Mouse (Mus musculus): ENCODE results near the gene Phf3. TPM values are rescaled to one million over a fixed set of nuclear protein-coding genes. Genes with fewer than 3 reads are reported as not detected.
"Not testable (repeated sequence)": the region's sequence is repeated elsewhere in the genome, so short reads cannot be mapped to it uniquely, and the experiment has no call there.

Phf3 gene
- total RNA-seq (2021) (10 to 100 TPM; 61.1 to 98.5 TPM), polyA plus RNA-seq (2012; rRNA removed) (44.9 and 58.2 TPM in 2 replicates)
- long read RNA-seq, partial matches to known transcripts, result 2 of 7 reads
- long read RNA-seq, other reads (novel, unspliced or antisense), result 4 of 7 reads

- DNase-seq, result peak; percentile 96
Observed at GRCm38 (mm10) chr1:30873541-30874260, at the start of gene Phf3. Gene Phf3, minus strand, starts transcription at chr1:30873921.

DNA sequence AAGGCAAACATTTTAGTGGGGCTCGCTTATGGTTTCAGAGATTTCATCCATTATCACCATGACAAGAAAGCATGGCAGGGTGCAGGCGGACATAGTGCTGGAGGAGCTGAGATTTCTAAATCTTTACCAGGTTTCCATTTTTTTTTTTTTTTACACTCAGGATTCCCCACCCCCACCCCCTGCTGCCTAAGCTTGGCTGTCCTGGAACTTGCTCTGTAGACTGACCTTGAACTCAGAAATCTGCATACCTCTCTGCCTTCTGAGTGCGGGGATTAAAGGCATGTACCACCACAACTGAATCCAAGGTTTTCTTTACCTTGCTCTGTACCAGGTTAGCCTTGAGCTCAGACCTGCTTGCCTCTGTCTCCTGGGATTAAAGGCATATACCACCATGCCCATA lies 48.5 kb upstream of the Phf3 start:
- DNase-seq, result no peak

DNA sequence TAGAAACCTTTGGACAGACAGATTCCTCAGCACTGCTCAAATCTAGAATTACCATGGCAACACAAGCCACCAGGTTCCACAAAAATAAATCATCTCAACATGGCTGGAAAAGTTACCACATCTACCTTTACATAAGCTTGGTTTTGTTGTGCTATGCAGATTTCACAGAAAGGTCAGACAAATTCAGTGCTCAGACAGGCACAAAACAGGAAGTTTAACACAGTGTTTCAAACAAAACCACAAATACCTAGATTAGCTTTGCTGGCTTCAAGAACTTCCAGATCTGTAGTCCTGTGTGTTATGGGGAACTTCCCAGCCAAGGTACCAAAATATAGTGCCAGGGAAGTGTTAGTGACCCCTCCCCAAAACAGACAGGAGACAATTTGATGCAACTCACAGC lies 47.5 kb upstream of the Phf3 start:
- DNase-seq, result no peak

DNA sequence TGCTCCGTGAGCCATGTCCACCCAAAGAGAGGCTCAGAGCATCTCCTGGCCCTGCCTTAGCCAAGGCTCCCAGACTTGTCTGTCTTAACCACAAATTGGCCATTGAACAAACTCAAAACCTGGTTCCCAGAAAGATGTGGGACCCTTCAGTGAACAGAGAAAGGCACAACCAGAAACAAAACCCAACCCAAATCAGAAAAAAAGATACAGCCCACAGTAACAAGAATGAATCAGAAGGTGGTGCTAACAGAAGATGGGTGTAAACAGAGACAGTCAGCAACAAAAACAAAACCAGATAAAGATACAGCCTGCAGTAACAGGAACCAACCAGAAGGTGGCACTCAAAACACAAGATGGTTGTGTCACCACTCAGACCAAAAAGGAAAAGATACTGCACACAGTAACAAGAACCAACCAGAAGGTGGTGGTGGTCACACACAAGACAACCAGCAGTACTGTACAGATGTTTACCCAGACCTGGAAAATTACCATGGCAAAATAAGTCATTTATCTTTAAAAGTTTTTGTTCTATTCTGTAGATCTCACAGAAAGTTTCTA lies 47.0 kb upstream of the Phf3 start:
- peak; percentile 11 for DNase-seq

DNA sequence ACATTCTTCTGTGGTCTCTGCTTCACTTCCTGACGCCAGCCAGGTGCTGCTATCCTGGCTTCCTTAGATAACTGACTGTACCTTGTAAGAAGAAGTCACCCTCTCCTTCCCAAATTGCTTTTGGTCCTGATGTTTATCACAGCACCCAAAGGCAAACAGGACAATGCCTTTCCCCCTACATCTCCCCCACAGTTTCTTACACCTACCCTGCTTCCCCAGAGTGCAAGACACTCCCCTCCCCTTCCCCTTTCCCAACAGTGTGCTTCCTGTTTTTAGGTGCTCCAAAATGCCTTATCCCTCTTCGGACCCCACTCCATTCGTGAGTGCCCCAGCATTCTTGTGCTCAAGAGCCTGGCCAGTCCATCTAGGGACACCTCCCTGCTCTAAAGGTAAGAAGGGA lies 36.5 kb upstream of the Phf3 start:
- no peak for DNase-seq

GRCm38 (mm10) chr1:30908797-30909196 lies 35.1 kb upstream of the Phf3 start:
- no peak for DNase-seq

- DNase-seq, result no peak
Observed at GRCm38 (mm10) chr1:30903480-30904218, 29.9 kb upstream of the Phf3 start.

DNA sequence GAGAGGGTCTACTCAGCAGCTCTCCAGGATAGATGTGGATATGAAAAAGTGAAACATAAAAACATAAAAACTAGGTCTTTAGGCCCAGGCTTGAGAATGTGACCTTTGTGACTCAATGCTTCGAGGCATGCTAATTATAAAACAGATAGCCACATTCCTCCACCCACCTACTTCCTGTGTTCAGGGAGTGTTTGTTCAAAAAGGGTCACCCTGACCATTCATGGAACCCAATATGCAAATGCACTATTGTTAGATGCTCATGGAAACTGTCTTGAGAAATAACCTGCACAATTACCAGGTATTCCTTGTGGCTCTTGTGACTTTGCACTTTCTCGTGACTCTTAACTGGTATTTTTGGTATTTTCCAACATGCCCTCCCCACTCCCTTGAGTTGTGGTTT lies 25.0 kb upstream of the Phf3 start:
- DNase-seq, result no peak

DNA sequence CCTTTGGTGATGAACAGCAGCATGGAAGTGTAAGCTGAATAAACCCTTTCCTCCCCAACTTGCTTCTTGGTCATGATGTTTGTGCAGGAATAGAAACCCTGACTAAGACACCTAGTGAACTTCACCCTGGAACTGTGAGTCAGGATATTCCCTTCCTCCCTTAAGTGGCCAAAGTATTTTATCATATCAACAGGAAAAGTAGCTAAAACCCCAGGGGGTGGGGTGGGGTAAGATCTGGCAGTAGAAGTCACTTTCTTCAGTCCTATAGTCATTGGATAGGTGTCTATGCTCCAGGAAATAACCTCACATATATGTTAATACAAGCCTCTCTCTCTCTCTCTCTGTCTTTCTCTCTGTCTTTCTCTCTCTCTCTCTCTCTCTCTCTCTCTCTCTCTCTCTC lies 21.6 kb upstream of the Phf3 start:
- not testable (repeated sequence) for DNase-seq

- DNase-seq, result not testable (repeated sequence)
Observed at GRCm38 (mm10) chr1:30883806-30884205, 10.1 kb upstream of the Phf3 start.

DNA sequence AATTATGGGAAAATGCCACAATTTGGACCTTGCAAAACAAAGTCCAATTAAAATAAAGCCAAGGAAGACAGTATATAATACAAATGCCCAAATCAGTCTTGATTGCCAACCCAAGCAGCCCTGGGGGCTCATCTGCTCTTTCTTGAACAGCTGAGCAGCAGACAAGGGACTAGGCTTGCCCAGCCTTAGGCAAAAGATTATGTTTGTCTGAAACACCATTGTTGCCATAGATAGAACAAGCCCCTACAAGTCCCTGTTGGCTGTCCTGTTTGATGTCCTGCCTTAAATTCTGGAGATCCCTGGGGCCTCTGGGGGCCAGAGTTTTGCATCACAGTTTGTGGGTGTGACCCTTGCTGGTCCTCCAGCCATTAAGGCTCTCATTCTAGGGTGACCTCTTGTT lies 2.0 kb upstream of the Phf3 start:
- DNase-seq, result no peak

GRCm38 (mm10) chr1:30874261-30875131 lies 775 bp upstream of the Phf3 start:
- DNase-seq, result no peak

GRCm38 (mm10) chr1:30872836-30873540 lies 733 bp downstream of the Phf3 start:
- no peak for DNase-seq

GRCm38 (mm10) chr1:30867786-30868185 lies 5.9 kb downstream of the Phf3 start:
- no peak for DNase-seq

GRCm38 (mm10) chr1:30852518-30852917 lies 21.2 kb downstream of the Phf3 start:
- DNase-seq, result no peak

GRCm38 (mm10) chr1:30851920-30852319 lies 21.8 kb downstream of the Phf3 start:
- DNase-seq, result no peak

GRCm38 (mm10) chr1:30850906-30851305 lies 22.8 kb downstream of the Phf3 start:
- no peak for DNase-seq

DNA sequence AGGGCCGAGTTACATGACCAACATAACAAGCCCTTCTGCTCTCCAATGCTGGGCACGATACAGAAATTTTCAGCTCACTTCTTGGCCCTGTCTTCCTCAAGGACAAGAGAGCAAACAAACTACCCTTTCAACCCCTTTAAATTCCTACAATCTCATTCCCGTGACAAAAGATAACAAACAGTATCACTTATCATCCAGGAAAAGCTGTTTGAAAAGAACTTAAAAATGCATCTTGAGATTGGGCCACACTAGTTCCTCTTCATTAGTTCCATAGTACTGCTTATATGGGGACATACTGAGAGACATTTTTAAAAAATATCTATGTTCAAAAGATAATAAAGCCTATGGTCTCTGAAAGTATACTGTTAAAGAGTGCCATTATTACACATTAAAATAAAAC lies 23.8 kb downstream of the Phf3 start:
- no peak for DNase-seq

GRCm38 (mm10) chr1:30847706-30848105 lies 26.0 kb downstream of the Phf3 start:
- DNase-seq, result no peak

- DNase-seq, result no peak
Observed at GRCm38 (mm10) chr1:30839662-30840061, 34.1 kb downstream of the Phf3 start.

- DNase-seq, result no peak
Observed at GRCm38 (mm10) chr1:30835512-30835911, 38.2 kb downstream of the Phf3 start.
